Mouse (Mus musculus): Measurements from ENCODE around the gene Rnase10.

DNA sequence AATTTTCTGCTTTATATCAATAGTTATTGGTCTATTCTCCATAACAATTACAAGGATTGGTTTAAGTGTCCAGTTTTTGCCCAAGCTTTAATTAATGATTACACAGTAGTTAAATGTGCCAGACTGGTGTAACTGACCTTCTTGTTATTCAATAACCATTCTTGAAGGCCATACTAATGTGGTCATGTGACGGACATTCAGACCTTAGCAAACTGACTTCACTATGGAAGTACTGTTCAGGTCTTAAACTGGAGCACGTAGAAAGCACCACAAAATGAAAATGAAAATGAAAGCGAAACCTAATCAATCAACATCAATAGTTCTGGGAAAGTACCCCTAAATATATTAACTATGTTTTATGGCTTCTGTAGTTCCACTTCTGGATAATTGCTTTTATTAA is 16.5 kb upstream of the Rnase10 start:
- TF ChIP-seq SRF (IDR thresholded peaks at IDR 0.05; ENCODE audit: control insufficient read depth, insufficient read length, low read depth) (no peak), POLR2AphosphoS2 (IDR thresholded peaks at IDR 0.05; ENCODE audit: insufficient read length, low read depth) (no peak), MAX (IDR thresholded peaks at IDR 0.05; ENCODE audit: low read depth) (no peak)

Measured in myocyte (in vitro differentiated cells).